Mouse (Mus musculus) MEL (cell line): ENCODE data around the gene Gyg.

Experiments
- CTCF ChIP-seq, 3 experiments: IDR thresholded peaks in 2 of 3; conservative IDR thresholded peaks in 1 of 3; 2 replicates each; pipeline ENCODE4 v1.5.1; 2011 to 2012; ENCODE audit warnings: low read length in 3 of 3, low read depth in 2 of 3, mild to moderate bottlenecking in 2 of 3, improper control_type of control experiment in 1 of 3, inconsistent platforms in 1 of 3, mixed read lengths in 1 of 3, moderate library complexity in 1 of 3; ENCODE audit not compliant: control insufficient read depth in 1 of 3, insufficient read depth in 1 of 3, poor library complexity in 1 of 3, severe bottlenecking in 1 of 3
- GATA1 ChIP-seq: IDR thresholded peaks from 2 replicates; pipeline ENCODE4 v1.6.1; 2011; ENCODE audit warnings: low read depth, low read length, improper control_type of control experiment
- KAT2A ChIP-seq: conservative IDR thresholded peaks from 2 replicates; pipeline ENCODE4 v1.6.1; 2012; ENCODE audit warnings: low read depth, low read length, improper control_type of control experiment, inconsistent platforms
- MAX ChIP-seq: IDR thresholded peaks from 2 replicates; pipeline ENCODE4 v1.6.1; 2011; ENCODE audit warnings: low read length, improper control_type of control experiment
- MAZ ChIP-seq: IDR thresholded peaks from 2 replicates; pipeline ENCODE4 v1.6.1; 2012; ENCODE audit warnings: low read depth, mild to moderate bottlenecking, inconsistent platforms, low read length, improper control_type of control experiment
- POLR2A ChIP-seq, 2 experiments: IDR thresholded peaks; 2 replicates each; pipeline ENCODE4 v1.6.1; 2011 to 2012; ENCODE audit warnings: low read length in 2 of 2, mild to moderate bottlenecking in 2 of 2, control low read depth in 1 of 2, improper control_type of control experiment in 1 of 2, low read depth in 1 of 2, moderate library complexity in 1 of 2; ENCODE audit not compliant: control insufficient read depth in 1 of 2, insufficient read depth in 1 of 2, poor library complexity in 1 of 2
- POLR2AphosphoS5 ChIP-seq: IDR thresholded peaks from 2 replicates; pipeline ENCODE4 v1.6.1; 2012; ENCODE audit warnings: low read depth, borderline replicate concordance, mild to moderate bottlenecking, inconsistent platforms, low read length, moderate library complexity, mixed read lengths
- RCOR1 ChIP-seq: IDR thresholded peaks from 2 replicates; pipeline ENCODE4 v1.6.1; 2012; ENCODE audit warnings: low read depth, mild to moderate bottlenecking, inconsistent platforms, low read length, improper control_type of control experiment
- SIN3A ChIP-seq: IDR thresholded peaks from 2 replicates; pipeline ENCODE4 v1.6.1; 2012; ENCODE audit warnings: low read length, improper control_type of control experiment, inconsistent platforms
- UBTF ChIP-seq: IDR thresholded peaks from 2 replicates; pipeline ENCODE4 v1.6.1; 2012; ENCODE audit warnings: low read depth, mild to moderate bottlenecking, inconsistent platforms, low read length, improper control_type of control experiment, moderate library complexity, borderline replicate concordance; ENCODE audit not compliant: insufficient read depth
- ZNF384 ChIP-seq: IDR thresholded peaks from 2 replicates; pipeline ENCODE4 v1.6.1; 2012; ENCODE audit warnings: low read depth, mild to moderate bottlenecking, inconsistent platforms, low read length, improper control_type of control experiment

DNA sequence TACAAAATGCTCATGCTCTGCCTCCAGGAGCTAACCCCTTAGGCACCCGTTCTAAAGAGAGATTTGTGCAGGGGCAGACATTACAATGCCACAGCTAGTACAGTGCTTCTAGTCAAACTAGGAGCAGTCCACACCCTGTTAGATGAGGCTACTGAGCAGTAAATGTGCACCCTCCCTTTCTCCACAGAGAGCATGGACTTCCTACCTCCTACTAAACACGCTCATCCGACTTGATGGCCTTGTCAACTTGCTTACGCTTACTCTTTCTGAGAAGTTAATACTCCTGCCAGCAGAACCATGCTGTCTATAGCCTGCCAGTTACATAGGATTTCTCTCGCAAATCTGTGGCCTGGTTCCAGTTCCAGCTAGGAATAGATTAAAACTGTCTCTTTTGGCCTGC, 29.5 kb downstream of the Gyg start:
- TF ChIP-seq POLR2A (IDR thresholded peaks at IDR 0.05; ENCODE audit: control insufficient read depth in 1 of 2, insufficient read depth in 1 of 2, low read depth in 1 of 2, low read length in 2 of 2, poor library complexity in 1 of 2) = no peak
- TF ChIP-seq CTCF (IDR thresholded peaks at IDR 0.05 in 2 of 3, conservative IDR thresholded peaks at IDR 0.05 in 1 of 3; ENCODE audit: control insufficient read depth in 1 of 3, insufficient read depth in 1 of 3, low read depth in 2 of 3, low read length in 3 of 3, poor library complexity in 1 of 3, severe bottlenecking in 1 of 3) = no peak
- no peak for TF ChIP-seq POLR2AphosphoS5
- no peak for TF ChIP-seq ZNF384
- no peak for TF ChIP-seq RCOR1
- no peak for TF ChIP-seq KAT2A
- no peak for TF ChIP-seq MAZ
- TF ChIP-seq UBTF = no peak
- no peak for TF ChIP-seq MAX
- no peak for TF ChIP-seq GATA1
- TF ChIP-seq SIN3A = no peak
